Mouse (Mus musculus) midbrain, embryonic 13.5 days (tissue): Measurements from ENCODE around the gene Kcnj11. TPM values are rescaled to one million over a fixed set of nuclear protein-coding genes. Genes with fewer than 3 reads are reported as not detected.

Experiments used
- ATAC-seq: fragments of 200-750 bp; cut with Nextera tagmentation; 2 replicates; pipeline ENCODE4 v1.8.0; 2017; ENCODE audit warnings: mild to moderate bottlenecking, moderate TSS enrichment, moderate library complexity
- H3K27ac ChIP-seq: fragments of 300-500 bp; sonication (generic); 2 replicates; pipeline ENCODE4 v1.5.1; 2015; ENCODE audit warnings: inconsistent platforms, mild to moderate bottlenecking, moderate library complexity
- H3K27me3 ChIP-seq: fragments of 300-500 bp; sonication (generic); 2 replicates; pipeline ENCODE4 v1.6.1; 2015; ENCODE audit warnings: mild to moderate bottlenecking, inconsistent platforms
- H3K36me3 ChIP-seq: fragments of 300-500 bp; sonication (generic); 2 replicates; pipeline ENCODE4 v1.6.1; 2015; ENCODE audit warnings: mild to moderate bottlenecking, inconsistent platforms
- H3K4me1 ChIP-seq: fragments of 300-500 bp; sonication (generic); replicated peaks from 2 replicates; pipeline ENCODE4 v1.6.1; 2015; ENCODE audit warnings: inconsistent platforms
- H3K4me2 ChIP-seq: fragments of 300-500 bp; sonication (generic); replicated peaks from 2 replicates; pipeline ENCODE4 v1.6.1; 2015; ENCODE audit warnings: moderate library complexity, mild to moderate bottlenecking, inconsistent platforms
- H3K4me3 ChIP-seq: fragments of 300-500 bp; sonication (generic); replicated peaks from 2 replicates; pipeline ENCODE4 v1.5.1; 2015; ENCODE audit warnings: mild to moderate bottlenecking, inconsistent platforms
- H3K9ac ChIP-seq: fragments of 300-500 bp; sonication (generic); replicated peaks from 2 replicates; pipeline ENCODE4 v1.6.1; 2015; ENCODE audit warnings: mild to moderate bottlenecking, inconsistent platforms
- H3K9me3 ChIP-seq: fragments of 300-500 bp; sonication (generic); 2 replicates; pipeline ENCODE4 v1.6.1; 2016; ENCODE audit warnings: mild to moderate bottlenecking, inconsistent platforms
- WGBS: fragments of 180-500 bp; shearing (Covaris S2); methylation state at CpG from one replicate; pipeline ENCODE4 v1.1.7; 2015; 5-methylcytosine and 5-hydroxymethylcytosine counted together
- polyA plus RNA-seq: library from polyadenylated mRNA; unstranded; fragments of >200 nt; fragmentation: Nextera tagmentation; extraction: Ambion mirVana; gene quantifications from 2 replicates; pipeline ENCODE4 v1.2.1, GENCODE M21; 2015

Gene Kcnj11
- 1.1 and 1.5 TPM in 2 replicates for polyA plus RNA-seq

- H3K4me2 ChIP-seq, result peak within 1 kb of the TSS; percentile 74
- H3K27me3 ChIP-seq, result peaks cover 30% of the 10 kb centered on the region
- no peaks in the 10 kb centered on the region for H3K9me3 ChIP-seq
- peak within 1 kb of the TSS; percentile 60 for H3K4me3 ChIP-seq
- no peaks in the 10 kb centered on the region for H3K36me3 ChIP-seq
- H3K4me1 ChIP-seq, result peaks cover 25% of the 10 kb centered on the region
- H3K9ac ChIP-seq, result peak within 1 kb of the TSS; percentile 78
- WGBS, result 1% methylated on average over 34 of the region's 34 CpGs
- ATAC-seq, result peak; percentile 79
- H3K27ac ChIP-seq, result no peak within 1 kb of the TSS
Measured at GRCm38 (mm10) chr7:46100563-46100962, at the start of gene Kcnj11. Kcnj11 (minus strand) TSS chr7:46100764.

- no peaks in the 10 kb centered on the region for H3K9me3 ChIP-seq
- H3K27me3 ChIP-seq, result no peaks in the 10 kb centered on the region
- peaks cover 22% of the 10 kb centered on the region for H3K4me1 ChIP-seq
- H3K36me3 ChIP-seq, result no peaks in the 10 kb centered on the region
- H3K4me3 ChIP-seq, result no peak overlapping the region
- H3K27ac ChIP-seq, result peak overlapping the region; percentile 76
- no peak for ATAC-seq
- H3K4me2 ChIP-seq, result no peak overlapping the region
- no peak overlapping the region for H3K9ac ChIP-seq
- WGBS, result 94% methylated on average over 7 of the region's 7 CpGs
Measured at GRCm38 (mm10) chr7:46147417-46147816, 46.9 kb upstream of the Kcnj11 start.

GRCm38 (mm10) chr7:46146675-46147308, 46.2 kb upstream of the Kcnj11 start:
- peaks cover 18% of the 10 kb centered on the region for H3K4me1 ChIP-seq
- ATAC-seq, result peak; percentile 41
- H3K36me3 ChIP-seq, result no peaks in the 10 kb centered on the region
- WGBS, result 55% methylated on average over 7 of the region's 7 CpGs
- no peak overlapping the region for H3K4me3 ChIP-seq
- H3K27ac ChIP-seq, result peak overlapping the region; percentile 76
- H3K4me2 ChIP-seq, result no peak overlapping the region
- no peaks in the 10 kb centered on the region for H3K27me3 ChIP-seq
- H3K9me3 ChIP-seq, result no peaks in the 10 kb centered on the region
- no peak overlapping the region for H3K9ac ChIP-seq

- Histone ChIP-seq H3K4me1 (peaks cover 18% of the 10 kb centered on the region), H3K9ac (no peak overlapping the region), H3K27me3 (no peaks in the 10 kb centered on the region), H3K9me3 (no peaks in the 10 kb centered on the region), H3K4me3 (no peak overlapping the region), H3K36me3 (no peaks in the 10 kb centered on the region), H3K4me2 (no peak overlapping the region), H3K27ac (peak overlapping the region; percentile 44; the same call in 1 of the 2 replicates)
- no peak for ATAC-seq
- 76% methylated on average over 8 of the region's 8 CpGs for WGBS
Measured at GRCm38 (mm10) chr7:46144061-46144460, 43.5 kb upstream of the Kcnj11 start.

- no peak overlapping the region for H3K27ac ChIP-seq
- no peaks in the 10 kb centered on the region for H3K9me3 ChIP-seq
- peaks cover 15% of the 10 kb centered on the region for H3K4me1 ChIP-seq
- H3K9ac ChIP-seq, result no peak overlapping the region
- H3K4me3 ChIP-seq, result no peak overlapping the region
- WGBS, result 45% methylated on average over 7 of the region's 7 CpGs
- no peak overlapping the region for H3K4me2 ChIP-seq
- H3K36me3 ChIP-seq, result no peaks in the 10 kb centered on the region
- no peaks in the 10 kb centered on the region for H3K27me3 ChIP-seq
- ATAC-seq, result no peak
Measured at GRCm38 (mm10) chr7:46138329-46138930, 37.9 kb upstream of the Kcnj11 start.

GRCm38 (mm10) chr7:46133858-46134257, 33.3 kb upstream of the Kcnj11 start:
- no peak for ATAC-seq
- Histone ChIP-seq H3K4me2 (no peak overlapping the region), H3K27ac (0 out of 2 replicates have a peak overlapping the region, but pooled peaks have one; percentile 30), H3K36me3 (no peaks in the 10 kb centered on the region), H3K9ac (no peak overlapping the region), H3K9me3 (no peaks in the 10 kb centered on the region), H3K4me3 (no peak overlapping the region), H3K27me3 (peaks cover 14% of the 10 kb centered on the region; the same call in 1 of the 2 replicates), H3K4me1 (peaks cover 33% of the 10 kb centered on the region)
- 31% methylated on average over 7 of the region's 7 CpGs for WGBS

- Histone ChIP-seq H3K9ac (no peak overlapping the region), H3K27ac (no peak overlapping the region), H3K4me3 (no peak overlapping the region), H3K9me3 (no peaks in the 10 kb centered on the region), H3K4me2 (no peak overlapping the region), H3K36me3 (no peaks in the 10 kb centered on the region), H3K4me1 (peaks cover 35% of the 10 kb centered on the region), H3K27me3 (peaks cover 14% of the 10 kb centered on the region; the same call in 1 of the 2 replicates)
- no peak for ATAC-seq
- 91% methylated on average over 12 of the region's 12 CpGs for WGBS
Measured at GRCm38 (mm10) chr7:46132229-46132628, 31.7 kb upstream of the Kcnj11 start.

GRCm38 (mm10) chr7:46131806-46132205, 31.2 kb upstream of the Kcnj11 start:
- H3K9ac ChIP-seq, result no peak overlapping the region

GRCm38 (mm10) chr7:46131266-46131665, 30.7 kb upstream of the Kcnj11 start:
- ATAC-seq, result no peak; the same call in 1 of the 2 replicates
- no peaks in the 10 kb centered on the region for H3K9me3 ChIP-seq
- H3K4me2 ChIP-seq, result no peak overlapping the region
- H3K27ac ChIP-seq, result 0 out of 2 replicates have a peak overlapping the region, but pooled peaks have one; percentile 42
- H3K9ac ChIP-seq, result no peak overlapping the region
- no peaks in the 10 kb centered on the region for H3K36me3 ChIP-seq
- H3K4me3 ChIP-seq, result no peak overlapping the region
- 15% methylated on average over 3 of the region's 3 CpGs for WGBS
- peaks cover 14% of the 10 kb centered on the region; the same call in 1 of the 2 replicates for H3K27me3 ChIP-seq
- H3K4me1 ChIP-seq, result peaks cover 35% of the 10 kb centered on the region

More at GRCm38 (mm10) chr7:46131806-46132205, 31.2 kb upstream of the Kcnj11 start:
- Histone ChIP-seq H3K27me3 (peaks cover 14% of the 10 kb centered on the region; the same call in 1 of the 2 replicates), H3K4me3 (no peak overlapping the region), H3K4me1 (peaks cover 35% of the 10 kb centered on the region), H3K36me3 (no peaks in the 10 kb centered on the region), H3K4me2 (no peak overlapping the region), H3K27ac (no peak overlapping the region), H3K9me3 (no peaks in the 10 kb centered on the region)
- WGBS, result 61% methylated on average over 8 of the region's 8 CpGs
- no peak for ATAC-seq

- peaks cover 14% of the 10 kb centered on the region; the same call in 1 of the 2 replicates for H3K27me3 ChIP-seq
- ATAC-seq, result no peak
- H3K27ac ChIP-seq, result no peak overlapping the region
- no peak overlapping the region for H3K9ac ChIP-seq
- 74% methylated on average over 7 of the region's 7 CpGs for WGBS
- no peaks in the 10 kb centered on the region for H3K9me3 ChIP-seq
- no peak overlapping the region for H3K4me3 ChIP-seq
- peaks cover 35% of the 10 kb centered on the region for H3K4me1 ChIP-seq
- H3K36me3 ChIP-seq, result no peaks in the 10 kb centered on the region
- H3K4me2 ChIP-seq, result no peak overlapping the region
Measured at GRCm38 (mm10) chr7:46130723-46131122, 30.2 kb upstream of the Kcnj11 start.

GRCm38 (mm10) chr7:46129463-46130179, 29.1 kb upstream of the Kcnj11 start:
- Histone ChIP-seq H3K9me3 (no peaks in the 10 kb centered on the region), H3K36me3 (no peaks in the 10 kb centered on the region), H3K27me3 (peaks cover 14% of the 10 kb centered on the region; the same call in 1 of the 2 replicates), H3K4me2 (no peak overlapping the region), H3K4me3 (no peak overlapping the region), H3K27ac (no peak overlapping the region), H3K4me1 (peaks cover 33% of the 10 kb centered on the region), H3K9ac (no peak overlapping the region)
- 0 out of 2 replicates have a peak, but pooled peaks have one; percentile 41 for ATAC-seq
- WGBS, result 43% methylated on average over 7 of the region's 7 CpGs

GRCm38 (mm10) chr7:46128196-46128595, 27.6 kb upstream of the Kcnj11 start:
- Histone ChIP-seq H3K27me3 (peaks cover 14% of the 10 kb centered on the region; the same call in 1 of the 2 replicates), H3K4me2 (no peak overlapping the region), H3K4me1 (peaks cover 24% of the 10 kb centered on the region), H3K9ac (no peak overlapping the region), H3K9me3 (no peaks in the 10 kb centered on the region), H3K36me3 (no peaks in the 10 kb centered on the region), H3K27ac (no peak overlapping the region), H3K4me3 (no peak overlapping the region)
- WGBS, result 46% methylated on average over 7 of the region's 7 CpGs
- ATAC-seq, result peak; percentile 59; the same call in 1 of the 2 replicates
